Mouse (Mus musculus): Measurements from ENCODE around the gene Gm4131. TPM values are rescaled to one million over a fixed set of nuclear protein-coding genes. Genes with fewer than 3 reads are reported as not detected.
A peak's percentile ranks its signal among the peaks of the same experiment; 100 is the strongest.

Gm4131 gene
- polyA plus RNA-seq, 1 experiment: not detected

DNA sequence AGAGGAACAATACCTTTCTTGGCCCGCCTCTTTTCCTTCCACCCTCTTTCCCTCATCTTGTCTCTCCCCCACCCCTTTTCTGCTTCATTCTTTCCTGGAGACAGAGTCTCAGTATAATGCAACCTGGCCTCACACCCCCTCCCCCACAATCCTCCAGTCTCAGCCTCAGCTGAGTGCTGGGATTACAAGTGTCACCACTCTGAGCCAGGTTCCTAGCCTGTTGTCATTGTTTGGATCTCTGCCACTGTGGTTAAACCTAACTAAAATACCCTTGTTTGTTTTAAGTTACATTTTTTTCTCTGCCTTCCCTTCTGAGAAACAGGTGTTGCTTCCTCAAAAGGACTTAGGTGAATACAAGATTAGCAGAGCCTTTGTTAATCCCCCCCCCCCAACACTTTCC lies 53.9 kb downstream of the Gm4131 start:
- H3K27ac ChIP-seq (replicated peaks; ENCODE audit: low read depth, low read length): no peak overlapping the region
- H3K4me3 ChIP-seq (ENCODE audit: insufficient read depth, low read depth, low read length): no peak overlapping the region
- H3K4me1 ChIP-seq (ENCODE audit: control insufficient read depth, insufficient read depth, insufficient read length, low read length): peaks cover 3% of the 10 kb centered on the region; the same call in 1 of the 2 replicates

DNA sequence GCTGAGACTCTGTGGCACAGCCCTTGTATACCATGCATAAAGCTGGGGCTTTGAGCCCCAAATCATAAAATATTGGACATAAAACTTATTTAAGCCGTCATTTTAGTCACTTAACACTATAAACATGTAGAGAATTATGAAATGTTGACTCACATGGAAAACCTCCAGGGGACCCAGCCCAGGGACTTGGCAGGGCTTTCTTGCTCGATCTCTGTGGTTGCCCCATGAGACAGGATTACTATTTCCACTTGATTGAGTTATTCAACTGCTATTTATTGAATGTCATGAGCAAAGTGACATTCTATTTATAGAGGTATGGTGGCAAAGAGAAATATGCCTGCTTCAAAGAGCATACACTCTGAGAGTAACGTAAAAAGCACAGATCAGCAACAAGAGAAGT lies 57.4 kb downstream of the Gm4131 start:
- peaks cover 14% of the 10 kb centered on the region for H3K4me1 ChIP-seq (ENCODE audit: control insufficient read depth, insufficient read depth, insufficient read length, low read length)
- peak overlapping the region; percentile 90 for H3K27ac ChIP-seq (replicated peaks; ENCODE audit: low read depth, low read length)
- H3K4me3 ChIP-seq (ENCODE audit: insufficient read depth, low read depth, low read length): no peak overlapping the region

- peak overlapping the region; percentile 78 for H3K27ac ChIP-seq (replicated peaks; ENCODE audit: low read depth, low read length)
- peaks cover 14% of the 10 kb centered on the region for H3K4me1 ChIP-seq (ENCODE audit: control insufficient read depth, insufficient read depth, insufficient read length, low read length)
- H3K4me3 ChIP-seq (ENCODE audit: insufficient read depth, low read depth, low read length): no peak overlapping the region
Measured at GRCm38 (mm10) chr14:62506261-62506660, 60.5 kb downstream of the Gm4131 start.

DNA sequence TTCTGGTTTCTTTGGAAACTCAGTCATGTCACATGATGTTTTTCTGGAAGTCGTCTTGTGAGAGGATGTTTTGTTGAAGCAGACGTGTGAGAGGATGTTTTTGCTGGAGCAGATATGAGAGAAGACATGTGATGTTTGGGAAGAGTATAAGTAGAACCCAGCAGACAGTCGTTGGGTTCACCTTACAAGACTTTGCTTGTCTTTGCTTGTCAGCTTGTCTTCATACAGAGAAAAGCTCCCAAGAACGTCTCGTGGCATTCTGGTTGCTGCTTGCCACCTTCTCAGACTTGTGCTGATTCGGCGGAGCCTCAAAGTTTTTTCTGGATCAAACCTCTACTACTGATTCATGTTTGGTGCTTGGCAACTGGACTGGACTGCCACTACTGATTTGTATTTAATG lies 69.3 kb downstream of the Gm4131 start:
- 0 out of 2 replicates have a peak overlapping the region, but pooled peaks have one; percentile 31 for H3K27ac ChIP-seq (replicated peaks; ENCODE audit: low read depth, low read length)
- H3K4me3 ChIP-seq (ENCODE audit: insufficient read depth, low read depth, low read length): no peak overlapping the region
- H3K4me1 ChIP-seq (ENCODE audit: control insufficient read depth, insufficient read depth, insufficient read length, low read length): no peaks in the 10 kb centered on the region

GRCm38 (mm10) chr14:62496501-62496900 lies 70.2 kb downstream of the Gm4131 start:
- 0 out of 2 replicates have a peak overlapping the region, but pooled peaks have one; percentile 46 for H3K27ac ChIP-seq (replicated peaks; ENCODE audit: low read depth, low read length)
- H3K4me3 ChIP-seq (ENCODE audit: insufficient read depth, low read depth, low read length): no peak overlapping the region
- no peaks in the 10 kb centered on the region for H3K4me1 ChIP-seq (ENCODE audit: control insufficient read depth, insufficient read depth, insufficient read length, low read length)

GRCm38 (mm10) chr14:62493456-62493855 lies 73.3 kb downstream of the Gm4131 start:
- no peaks in the 10 kb centered on the region for H3K4me1 ChIP-seq (ENCODE audit: control insufficient read depth, insufficient read depth, insufficient read length, low read length)
- H3K27ac ChIP-seq (replicated peaks; ENCODE audit: low read depth, low read length): no peak overlapping the region
- no peak overlapping the region for H3K4me3 ChIP-seq (ENCODE audit: insufficient read depth, low read depth, low read length)

GRCm38 (mm10) chr14:62492196-62492850 lies 74.4 kb downstream of the Gm4131 start:
- H3K4me1 ChIP-seq (ENCODE audit: control insufficient read depth, insufficient read depth, insufficient read length, low read length): no peaks in the 10 kb centered on the region
- H3K4me3 ChIP-seq (ENCODE audit: insufficient read depth, low read depth, low read length): no peak overlapping the region
- H3K27ac ChIP-seq (replicated peaks; ENCODE audit: low read depth, low read length): no peak overlapping the region

DNA sequence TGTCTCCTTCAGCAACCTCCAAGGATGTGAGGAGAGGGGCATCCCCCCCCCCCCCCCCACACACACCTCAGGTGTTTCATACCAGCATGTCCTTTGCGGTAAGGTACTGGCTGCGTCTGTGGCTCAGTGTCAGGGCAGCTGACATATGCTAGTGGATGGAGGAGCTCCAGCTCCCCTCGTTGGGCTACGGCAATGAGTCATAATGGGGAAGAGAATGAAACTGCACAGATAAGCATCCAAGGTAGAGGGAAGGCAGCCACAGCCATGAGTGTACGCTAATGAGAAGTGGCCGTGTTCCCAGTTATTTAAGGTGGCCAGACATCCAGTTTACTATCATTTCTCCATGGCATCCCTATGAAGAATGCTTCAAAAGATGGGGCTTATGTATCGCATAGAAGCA lies 78.5 kb downstream of the Gm4131 start:
- no peak overlapping the region for H3K27ac ChIP-seq (replicated peaks; ENCODE audit: low read depth, low read length)

DNA sequence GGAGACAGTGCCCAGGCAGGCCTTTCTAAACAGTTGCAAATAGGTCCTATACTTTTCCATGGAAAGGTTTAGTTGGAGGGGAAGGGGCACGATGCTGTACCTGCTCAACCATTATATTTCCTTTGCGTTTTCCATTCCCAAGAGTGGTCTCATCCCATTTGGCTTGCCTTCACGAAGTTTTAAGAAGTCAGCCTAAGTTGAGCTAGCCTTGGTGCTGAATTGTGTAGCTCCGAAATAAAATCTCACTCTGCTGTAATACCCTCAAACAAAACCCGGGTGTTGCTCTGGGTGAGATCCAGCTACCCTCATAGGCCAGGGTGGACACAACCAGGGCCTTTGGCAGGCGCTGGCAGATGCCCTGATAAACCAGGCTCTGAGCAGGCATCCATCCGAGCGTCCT lies 85.3 kb downstream of the Gm4131 start:
- Histone ChIP-seq H3K4me3 (ENCODE audit: insufficient read depth, low read depth, low read length) (no peak overlapping the region), H3K27ac (replicated peaks; ENCODE audit: low read depth, low read length) (no peak overlapping the region), H3K4me1 (ENCODE audit: control insufficient read depth, insufficient read depth, insufficient read length, low read length) (no peaks in the 10 kb centered on the region)

More for the DNA sequence above, 78.5 kb downstream of the Gm4131 start:
- Histone ChIP-seq H3K4me1 (ENCODE audit: control insufficient read depth, insufficient read depth, insufficient read length, low read length) (no peaks in the 10 kb centered on the region), H3K4me3 (ENCODE audit: insufficient read depth, low read depth, low read length) (no peak overlapping the region)

GRCm38 (mm10) chr14:62479395-62479794 lies 87.3 kb downstream of the Gm4131 start:
- no peak overlapping the region for H3K4me3 ChIP-seq (ENCODE audit: insufficient read depth, low read depth, low read length)
- no peak overlapping the region for H3K27ac ChIP-seq (replicated peaks; ENCODE audit: low read depth, low read length)
- H3K4me1 ChIP-seq (ENCODE audit: control insufficient read depth, insufficient read depth, insufficient read length, low read length): no peaks in the 10 kb centered on the region

DNA sequence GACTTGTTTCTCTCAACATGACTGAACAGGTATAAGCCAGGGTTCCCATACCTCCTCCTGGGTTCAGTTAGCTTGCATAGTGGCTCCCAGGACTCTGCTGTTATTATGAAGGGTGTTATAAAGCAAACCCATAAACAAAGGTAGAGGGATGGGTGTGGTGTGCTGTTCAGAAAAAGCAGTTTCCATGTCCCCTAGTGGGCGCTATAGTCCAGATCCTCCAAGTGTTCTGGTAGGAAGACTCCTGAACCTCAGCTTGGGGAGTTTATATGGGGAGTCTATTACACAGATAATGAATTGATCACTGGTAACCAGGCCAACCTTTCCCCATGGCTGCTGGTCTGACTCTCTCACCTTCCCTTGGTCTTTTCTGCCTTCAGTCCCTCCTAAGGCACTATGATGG lies 92.2 kb downstream of the Gm4131 start:
- Histone ChIP-seq H3K4me3 (ENCODE audit: insufficient read depth, low read depth, low read length) (no peak overlapping the region), H3K27ac (replicated peaks; ENCODE audit: low read depth, low read length) (no peak overlapping the region), H3K4me1 (ENCODE audit: control insufficient read depth, insufficient read depth, insufficient read length, low read length) (no peaks in the 10 kb centered on the region)

DNA sequence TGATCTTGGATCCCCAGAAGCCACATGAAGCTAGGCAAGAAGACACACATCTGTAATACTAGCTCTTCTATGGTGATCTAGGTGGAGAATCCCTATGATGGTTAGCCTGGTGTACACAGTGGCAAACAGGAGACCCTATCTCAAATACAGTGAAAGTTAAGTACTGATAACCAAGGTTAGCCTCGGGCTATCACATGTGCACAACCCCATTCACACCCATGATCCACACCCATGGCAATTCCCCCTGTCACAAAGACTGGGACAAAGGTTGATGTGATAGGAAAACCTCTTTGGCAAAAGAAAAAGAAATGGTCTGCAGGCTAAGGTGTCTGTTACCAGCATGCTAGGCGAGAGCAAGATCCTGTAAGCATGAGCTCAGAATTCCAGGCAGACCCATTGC lies 94.7 kb downstream of the Gm4131 start:
- H3K4me3 ChIP-seq (ENCODE audit: insufficient read depth, low read depth, low read length): no peak overlapping the region
- no peak overlapping the region for H3K27ac ChIP-seq (replicated peaks; ENCODE audit: low read depth, low read length)
- H3K4me1 ChIP-seq (ENCODE audit: control insufficient read depth, insufficient read depth, insufficient read length, low read length): no peaks in the 10 kb centered on the region

DNA sequence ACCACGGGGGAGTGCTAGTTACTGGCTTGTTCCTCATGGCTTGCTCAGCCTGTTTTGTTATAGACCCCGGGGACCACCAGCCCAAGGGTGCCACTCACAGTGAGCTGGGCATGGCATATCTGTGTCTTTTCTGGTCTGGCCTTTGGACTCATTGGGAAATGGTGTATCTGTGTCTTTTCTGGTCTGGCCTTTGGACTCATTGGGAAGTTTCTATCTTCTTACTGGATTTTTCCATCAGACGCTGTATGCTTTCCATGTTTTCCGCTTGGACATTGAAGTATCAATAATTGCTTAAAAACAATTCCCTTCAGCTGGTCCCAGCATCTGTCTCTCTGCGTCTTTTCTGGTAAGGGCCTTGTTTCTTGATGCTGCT lies 98.0 kb downstream of the Gm4131 start:
- Histone ChIP-seq H3K4me3 (ENCODE audit: insufficient read depth, low read depth, low read length) (no peak overlapping the region), H3K27ac (replicated peaks; ENCODE audit: low read depth, low read length) (no peak overlapping the region), H3K4me1 (ENCODE audit: control insufficient read depth, insufficient read depth, insufficient read length, low read length) (no peaks in the 10 kb centered on the region; the same call in 1 of the 2 replicates)

DNA sequence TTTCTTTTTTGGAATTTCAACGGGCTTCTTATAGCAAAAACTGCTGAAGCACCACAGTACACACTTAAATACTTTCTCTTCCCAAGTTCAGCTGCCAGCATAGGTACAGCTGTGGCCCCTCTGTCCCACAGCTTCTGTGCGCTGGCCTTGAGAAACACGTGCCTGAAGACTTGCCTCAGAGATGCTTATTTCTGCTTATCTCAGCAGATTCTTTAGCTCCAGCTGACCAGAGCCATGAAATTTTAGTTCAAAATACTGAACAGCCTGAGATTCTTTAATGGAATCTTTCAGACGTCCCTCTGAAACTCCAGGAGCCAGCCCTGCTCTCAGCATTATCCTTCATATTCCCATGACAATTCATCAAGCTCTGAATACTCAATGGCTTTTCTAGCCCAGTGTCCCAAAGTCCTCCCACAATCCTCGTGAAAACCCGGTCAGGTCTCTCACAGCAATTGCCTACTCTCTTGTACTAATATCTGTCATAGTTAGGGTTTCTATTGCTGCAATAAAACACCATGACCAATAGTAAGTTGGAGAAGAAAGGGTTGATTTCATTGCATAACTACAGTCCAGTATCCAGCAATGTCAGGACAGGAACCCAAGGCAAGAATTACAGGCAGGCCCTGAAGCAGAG lies 98.5 kb downstream of the Gm4131 start:
- no peak overlapping the region for H3K4me3 ChIP-seq (ENCODE audit: insufficient read depth, low read depth, low read length)
- H3K27ac ChIP-seq (replicated peaks; ENCODE audit: low read depth, low read length): no peak overlapping the region
- H3K4me1 ChIP-seq (ENCODE audit: control insufficient read depth, insufficient read depth, insufficient read length, low read length): no peaks in the 10 kb centered on the region; the same call in 1 of the 2 replicates

GRCm38 (mm10) chr14:62464966-62465365 lies 101.8 kb downstream of the Gm4131 start:
- Histone ChIP-seq H3K4me1 (ENCODE audit: control insufficient read depth, insufficient read depth, insufficient read length, low read length) (no peaks in the 10 kb centered on the region; the same call in 1 of the 2 replicates), H3K4me3 (ENCODE audit: insufficient read depth, low read depth, low read length) (no peak overlapping the region), H3K27ac (replicated peaks; ENCODE audit: low read depth, low read length) (no peak overlapping the region)

DNA sequence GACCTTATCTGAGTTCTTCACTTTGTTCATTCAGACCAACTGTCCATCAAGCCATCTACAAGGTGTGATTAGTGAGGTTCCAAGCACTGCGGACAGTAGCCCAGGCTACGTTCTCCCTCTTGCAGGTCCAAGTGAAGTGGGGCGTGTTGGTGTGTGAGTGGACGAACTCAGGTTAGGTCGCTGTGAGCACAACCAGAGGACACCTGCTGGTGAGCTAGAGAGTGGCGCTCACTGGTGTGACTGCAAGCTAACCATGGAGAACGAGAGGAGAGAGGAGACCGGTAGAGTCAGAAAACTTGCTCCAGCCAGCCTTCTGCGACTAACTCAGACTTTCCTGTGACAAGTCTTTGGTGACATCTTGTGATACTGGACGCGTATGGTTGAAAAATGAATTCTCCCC lies 107.2 kb downstream of the Gm4131 start:
- Histone ChIP-seq H3K4me3 (ENCODE audit: insufficient read depth, low read depth, low read length) (no peak overlapping the region), H3K4me1 (ENCODE audit: control insufficient read depth, insufficient read depth, insufficient read length, low read length) (no peaks in the 10 kb centered on the region), H3K27ac (replicated peaks; ENCODE audit: low read depth, low read length) (no peak overlapping the region)

Data from brown adipose tissue, adult 24 weeks (tissue).